Mouse (Mus musculus) olfactory bulb, adult 2 months (tissue): Measurements from ENCODE around the gene Otoa.

Experiments used
- CTCF ChIP-seq: fragments of 200-500 bp; IDR thresholded peaks from 2 replicates; pipeline ENCODE4 v1.5.1; 2012; ENCODE audit warnings: low read depth, mild to moderate bottlenecking, low read length, moderate library complexity; ENCODE audit not compliant: insufficient read depth
- POLR2A ChIP-seq: fragments of 200-500 bp; IDR thresholded peaks from 2 replicates; pipeline ENCODE4 v1.6.1; 2012; ENCODE audit warnings: mild to moderate bottlenecking, low read depth, low read length, moderate library complexity; ENCODE audit not compliant: insufficient read depth

DNA sequence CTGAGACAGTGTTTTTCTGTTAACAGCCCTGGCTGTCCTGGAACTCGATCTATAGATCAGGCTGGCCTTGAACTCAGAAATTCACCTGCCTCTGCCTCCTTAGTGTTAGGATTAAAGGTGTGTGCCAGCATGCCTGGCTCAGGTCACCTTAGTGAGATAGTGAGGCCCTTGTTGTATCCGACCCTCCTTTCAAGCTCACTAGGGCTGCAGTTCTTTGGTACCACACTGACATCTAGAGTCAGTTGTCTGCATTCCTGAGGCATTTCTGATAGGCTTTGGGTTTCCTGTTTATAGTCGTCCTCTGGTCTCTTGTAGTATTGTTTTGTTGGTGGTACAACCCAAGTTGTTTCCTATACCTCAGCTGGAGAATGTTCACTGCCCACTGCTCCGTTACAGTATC is 17.1 kb upstream of the Otoa start:
- TF ChIP-seq CTCF (no peak), POLR2A (no peak)
